Mouse (Mus musculus) brain, embryonic 14.5 days (tissue): ENCODE results near the gene Itm2c.

ENCODE experiments used
- CTCF ChIP-seq: fragments of 200-500 bp; IDR thresholded peaks from 2 replicates; pipeline ENCODE4 v1.5.1; 2012; ENCODE audit warnings: inconsistent platforms, mild to moderate bottlenecking, moderate library complexity, borderline replicate concordance; ENCODE audit not compliant: insufficient read depth, insufficient read length; ENCODE audit errors: extremely low read depth
- POLR2A ChIP-seq: fragments of 200-500 bp; IDR thresholded peaks from 2 replicates; pipeline ENCODE4 v1.6.1; 2012; ENCODE audit warnings: mild to moderate bottlenecking, inconsistent platforms, borderline replicate concordance; ENCODE audit not compliant: poor library complexity, insufficient read depth, insufficient read length, severe bottlenecking; ENCODE audit errors: extremely low read depth

DNA sequence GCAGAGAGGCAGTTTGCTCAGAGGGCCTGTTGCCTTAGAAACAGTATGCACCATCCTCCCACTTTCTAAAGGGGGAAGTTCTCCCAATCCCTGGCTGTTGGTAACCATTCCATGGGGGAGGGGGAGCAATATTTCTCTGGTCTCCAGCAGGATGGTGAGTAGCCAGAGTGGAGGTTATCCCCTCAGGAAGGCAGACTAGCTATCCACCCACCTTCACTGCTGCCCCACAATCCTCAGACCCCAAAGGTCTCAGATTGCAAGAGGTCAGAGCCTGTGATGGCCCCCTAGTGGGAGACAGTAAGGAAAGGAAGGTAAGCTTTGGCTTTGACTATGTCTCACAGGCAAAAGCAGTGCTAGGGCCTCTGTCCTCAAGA is 5.3 kb downstream of the Itm2c start:
- TF ChIP-seq POLR2A: no peak
- no peak; the same call in 1 of the 2 replicates for TF ChIP-seq CTCF
